Mouse (Mus musculus) cerebellum, adult (tissue): ENCODE measurements around the gene Swi5.
A peak's percentile ranks its signal among the peaks of the same experiment; 100 is the strongest.

ENCODE experiments used
- ATAC-seq: cut with Nextera tagmentation; 2 replicates; pipeline ENCODE4 v1.9.2; 2017; ENCODE audit warnings: mild to moderate bottlenecking, moderate library complexity, mixed read lengths; ENCODE audit not compliant: insufficient number of reproducible peaks, low FRiP score, low TSS enrichment

The Swi5 gene

DNA sequence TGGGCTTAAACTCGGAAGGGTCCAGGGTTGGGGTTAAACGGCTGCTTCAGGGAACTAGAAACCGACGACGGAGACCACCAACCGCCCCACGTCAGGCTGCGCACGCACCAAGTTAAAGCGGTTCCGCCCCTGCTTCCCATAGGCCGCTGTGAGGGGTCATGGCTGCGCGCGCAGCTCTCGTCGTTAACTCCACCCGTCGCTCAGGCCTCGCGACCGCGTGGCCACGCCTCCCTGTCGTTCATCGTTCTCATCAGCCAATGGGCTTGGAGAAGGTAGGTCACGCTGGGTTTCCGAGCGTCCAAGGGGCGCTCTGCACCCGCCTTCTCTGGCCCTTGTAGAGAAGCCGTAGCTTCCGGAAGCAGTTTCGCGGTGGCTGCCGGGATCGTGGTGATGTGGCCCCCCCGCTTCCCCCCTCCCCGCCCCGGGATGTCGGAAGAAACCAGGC is at the start of gene Swi5:
Swi5 (minus strand) TSS at position 153 of the 445 bp plus-strand sequence.
- ATAC-seq: peak; percentile 98

DNA sequence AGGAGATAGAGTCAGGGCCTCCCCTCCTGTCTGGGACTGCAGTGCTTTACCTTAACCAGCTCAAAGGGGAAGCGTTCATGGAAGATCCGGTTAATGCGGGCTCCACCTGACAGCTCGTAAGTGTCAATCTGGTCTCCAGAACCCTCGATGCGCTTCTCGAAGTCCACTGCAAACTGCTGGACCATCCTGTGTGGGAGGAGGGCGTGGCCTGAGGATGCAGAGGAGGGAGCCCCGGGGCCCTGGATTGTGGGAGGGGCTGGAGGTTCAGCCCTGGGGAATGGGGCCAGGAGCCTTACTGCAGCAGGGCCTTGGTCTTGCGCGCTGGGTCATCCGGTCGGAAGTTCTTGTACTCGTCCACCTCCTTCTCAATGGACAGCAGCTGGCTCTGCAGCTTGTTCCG is 48.0 kb upstream of the Swi5 start:
- no peak for ATAC-seq

DNA sequence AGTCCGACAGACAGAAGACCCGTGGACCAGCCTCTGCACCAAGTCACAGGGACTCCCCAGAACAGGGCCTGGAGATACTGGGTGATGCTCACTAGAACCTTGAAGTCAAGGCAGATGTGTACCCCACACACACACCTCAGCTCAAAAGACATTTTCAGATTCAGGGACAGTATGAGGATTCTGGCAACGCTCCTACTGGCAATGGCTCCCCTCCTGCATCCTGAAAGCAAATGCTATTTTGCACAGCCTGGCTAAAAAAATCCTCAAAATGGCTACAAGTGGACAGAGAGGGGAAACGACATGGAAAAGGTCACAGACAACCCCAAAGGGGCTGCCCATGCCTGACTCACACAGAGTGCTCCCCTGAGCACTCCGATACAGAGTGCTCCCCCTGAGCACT is 44.3 kb upstream of the Swi5 start:
- no peak for ATAC-seq

DNA sequence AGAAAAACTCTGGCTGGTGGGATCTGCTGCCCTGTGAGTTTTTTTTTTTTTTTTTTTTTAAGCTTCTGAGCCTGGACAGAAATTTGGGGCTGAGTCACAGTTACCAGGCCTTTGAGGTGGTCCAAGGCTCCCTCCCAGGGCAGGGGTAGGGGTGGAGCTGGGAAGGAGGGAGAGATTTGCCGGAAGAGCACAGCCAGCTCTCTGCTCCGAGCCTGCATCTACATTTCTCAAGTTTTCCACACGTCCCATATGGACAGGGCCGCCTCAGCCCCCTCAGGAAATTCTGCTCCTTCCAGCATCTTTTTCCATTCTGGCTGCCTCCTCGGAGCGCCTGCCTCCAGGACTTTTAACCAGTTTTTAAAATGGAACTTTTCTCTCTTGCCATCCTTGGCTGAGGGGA is 41.7 kb upstream of the Swi5 start:
- ATAC-seq: no peak

DNA sequence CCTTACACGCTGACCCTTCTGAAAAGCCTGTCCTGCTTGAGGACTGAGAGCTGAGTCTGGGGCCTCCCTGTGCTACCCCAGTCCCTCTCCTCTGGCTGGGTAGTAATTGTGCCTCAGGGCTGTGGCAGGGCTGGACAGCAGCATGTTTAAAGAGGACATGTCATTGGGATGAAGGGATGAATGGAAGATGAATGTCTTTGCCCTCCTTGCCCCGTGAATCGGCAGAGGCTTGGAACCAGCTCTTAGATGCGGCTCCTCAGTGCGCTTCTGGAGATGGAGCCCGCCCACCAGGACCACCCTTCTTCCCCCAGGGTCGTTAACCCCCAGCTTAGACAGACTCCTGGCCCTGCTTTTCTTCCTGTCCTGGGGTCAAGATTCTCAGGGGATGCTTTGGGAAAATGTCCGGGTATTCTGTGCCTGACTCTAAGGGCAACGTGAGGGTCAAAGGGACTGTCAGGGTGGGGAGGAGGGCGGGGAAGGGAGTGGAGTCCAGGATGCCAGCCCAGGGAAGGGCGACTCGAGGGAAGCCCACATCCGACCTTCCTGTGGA is 41.1 kb upstream of the Swi5 start:
- ATAC-seq: no peak

DNA sequence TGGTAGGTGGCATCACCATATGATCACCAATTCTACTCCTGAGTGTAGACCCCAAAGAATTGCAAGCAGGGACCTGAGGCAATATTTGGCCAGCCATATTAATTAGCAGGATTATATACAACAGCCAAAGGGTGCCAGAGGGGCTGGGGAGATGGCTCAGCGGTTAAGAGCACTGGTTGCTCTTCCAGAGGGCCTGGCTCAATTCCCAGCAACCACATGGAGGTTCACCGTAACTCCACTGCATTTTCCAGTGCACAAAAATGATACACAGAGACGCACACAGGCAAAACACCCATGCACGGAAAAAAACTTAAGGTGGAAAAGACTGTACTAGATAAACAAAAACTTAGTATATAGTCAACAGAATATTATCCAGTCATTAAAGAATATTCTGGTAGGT is 39.3 kb upstream of the Swi5 start:
- no peak for ATAC-seq

DNA sequence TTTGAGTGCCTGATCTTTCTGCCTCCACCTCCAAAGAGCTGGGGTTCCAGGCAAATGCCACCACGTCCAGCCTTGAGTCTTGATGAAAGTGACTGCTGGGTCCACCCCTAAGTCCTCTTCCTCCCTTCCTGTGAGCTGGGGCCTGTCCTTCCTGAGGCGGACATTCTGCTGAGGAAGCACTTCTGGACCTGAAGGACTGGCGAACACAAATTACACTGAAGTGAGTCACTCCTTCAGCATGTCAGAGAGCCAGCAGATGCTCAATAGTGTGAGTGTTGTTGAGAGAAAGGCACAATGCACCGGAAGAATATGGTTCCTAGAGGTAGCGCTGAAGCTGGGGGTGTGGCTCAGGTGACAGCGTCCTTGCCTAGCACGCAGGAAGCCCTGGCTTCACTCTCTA is 37.5 kb upstream of the Swi5 start:
- no peak for ATAC-seq

DNA sequence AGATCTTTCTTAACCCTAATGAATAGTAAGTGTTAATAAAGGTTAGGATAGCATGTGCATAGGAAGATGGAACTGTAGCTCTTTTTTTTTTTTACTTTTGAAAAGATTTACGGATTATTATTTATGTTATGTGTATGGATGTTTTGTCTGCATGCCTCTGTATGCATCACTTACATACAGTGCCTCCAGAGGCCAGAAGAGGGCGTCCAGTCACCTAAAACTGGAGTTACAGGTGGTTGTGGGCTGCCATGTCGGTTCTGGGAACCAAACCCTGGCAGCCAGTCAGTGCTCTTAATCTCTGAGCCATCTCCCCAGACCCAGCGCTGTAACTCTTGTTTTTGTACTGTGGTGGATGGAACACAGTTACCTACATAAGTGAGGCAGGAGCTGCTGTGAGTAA is 36.4 kb upstream of the Swi5 start:
- no peak for ATAC-seq

DNA sequence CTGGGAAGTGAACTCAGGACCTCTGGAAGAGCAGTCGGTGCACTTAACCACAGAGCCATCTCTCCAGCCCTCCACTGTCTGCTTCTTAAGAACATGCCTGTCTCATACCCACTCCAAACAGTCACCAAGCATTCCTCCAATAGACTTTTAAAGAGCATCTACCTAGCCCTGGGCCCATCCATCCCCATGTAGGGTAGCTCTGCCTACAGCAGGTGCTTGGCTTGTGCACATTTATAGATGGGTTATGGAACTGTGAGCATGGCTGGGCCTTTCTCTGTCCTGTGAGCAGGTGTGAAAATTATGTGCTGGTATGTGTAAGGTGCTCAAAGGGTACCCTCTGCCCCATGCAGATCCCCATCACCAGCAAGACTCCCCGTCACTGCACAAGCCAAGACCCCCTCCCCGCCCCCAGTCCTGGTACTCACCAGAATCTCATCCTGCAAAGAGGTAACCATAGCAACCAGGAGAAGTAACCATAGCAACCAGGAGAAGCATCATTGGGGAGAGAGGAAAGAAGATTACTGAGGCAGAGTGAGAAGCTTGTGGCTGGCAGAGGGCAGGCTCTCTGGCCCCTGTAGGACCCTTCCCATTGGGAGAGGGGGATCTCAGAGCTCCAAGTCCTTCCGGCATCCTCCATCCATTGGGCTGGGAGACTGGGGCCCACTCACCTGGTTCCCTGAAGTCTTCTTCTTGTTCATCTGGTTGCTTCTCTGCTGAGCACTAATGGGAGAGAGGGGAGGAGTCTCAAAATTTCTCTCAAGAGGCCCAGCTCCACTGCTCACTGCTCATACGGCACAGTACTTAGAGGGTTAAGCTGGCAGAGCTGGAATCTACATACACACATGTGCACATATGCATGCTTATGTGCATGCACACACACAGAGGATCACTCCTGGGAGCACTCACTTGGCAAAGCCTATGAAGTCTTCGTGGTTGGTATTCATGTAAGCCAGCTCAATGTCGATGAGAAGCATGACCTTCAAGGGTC is 35.2 kb upstream of the Swi5 start:
- no peak for ATAC-seq

DNA sequence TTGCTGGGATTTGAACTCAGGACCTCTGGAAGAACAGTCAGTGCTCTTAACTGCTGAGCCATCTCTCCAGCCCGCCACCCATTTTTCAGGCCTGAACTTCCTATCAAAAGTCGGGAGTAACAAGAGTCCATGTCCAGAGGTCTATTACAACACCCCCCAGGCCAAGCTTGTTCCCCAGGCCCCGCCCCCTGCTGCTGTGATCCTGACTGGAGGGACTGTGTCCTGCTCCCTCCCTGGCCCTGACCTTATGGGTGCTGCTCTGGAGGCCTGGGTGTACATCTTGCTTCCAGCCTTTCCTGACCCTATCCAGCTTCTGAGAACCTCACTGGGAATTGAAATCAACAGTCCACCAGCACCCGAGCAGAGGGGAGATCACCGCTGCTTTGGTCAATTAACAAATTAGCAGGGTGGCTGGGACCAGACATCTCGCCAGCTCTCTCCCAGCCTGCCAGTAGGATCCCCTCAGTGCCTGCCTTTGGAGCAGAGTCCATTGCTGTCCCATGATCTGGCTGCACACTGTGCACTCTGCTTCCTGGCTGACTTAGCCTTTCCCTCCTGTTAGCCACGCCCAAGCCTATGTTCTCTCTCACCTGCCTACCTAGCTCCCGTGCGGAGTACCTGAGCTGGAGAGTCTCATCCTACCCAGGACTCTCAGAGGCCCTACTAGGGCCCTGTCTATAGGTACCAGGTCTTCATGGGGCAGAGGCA is 33.9 kb upstream of the Swi5 start:
- ATAC-seq: no peak

DNA sequence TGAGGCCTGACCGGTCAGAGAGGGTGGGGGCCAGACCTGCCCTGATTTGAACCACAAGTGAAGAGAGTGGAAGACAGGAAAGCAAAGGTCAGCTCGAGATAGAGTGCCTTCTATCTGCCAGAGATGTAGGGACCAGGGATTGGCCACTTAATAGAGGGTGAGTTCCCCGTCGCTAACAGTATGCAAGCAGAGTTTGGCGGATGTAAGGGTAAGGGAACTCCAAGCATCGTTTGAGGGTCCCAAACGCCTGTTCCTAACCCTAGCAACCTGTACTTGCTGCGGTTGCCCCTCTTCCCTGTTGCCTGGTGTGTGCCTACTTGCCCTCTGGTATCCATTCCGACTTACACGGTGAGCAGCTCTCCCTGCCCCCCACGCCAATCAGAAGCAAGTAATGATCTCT is 32.8 kb upstream of the Swi5 start:
- no peak for ATAC-seq

DNA sequence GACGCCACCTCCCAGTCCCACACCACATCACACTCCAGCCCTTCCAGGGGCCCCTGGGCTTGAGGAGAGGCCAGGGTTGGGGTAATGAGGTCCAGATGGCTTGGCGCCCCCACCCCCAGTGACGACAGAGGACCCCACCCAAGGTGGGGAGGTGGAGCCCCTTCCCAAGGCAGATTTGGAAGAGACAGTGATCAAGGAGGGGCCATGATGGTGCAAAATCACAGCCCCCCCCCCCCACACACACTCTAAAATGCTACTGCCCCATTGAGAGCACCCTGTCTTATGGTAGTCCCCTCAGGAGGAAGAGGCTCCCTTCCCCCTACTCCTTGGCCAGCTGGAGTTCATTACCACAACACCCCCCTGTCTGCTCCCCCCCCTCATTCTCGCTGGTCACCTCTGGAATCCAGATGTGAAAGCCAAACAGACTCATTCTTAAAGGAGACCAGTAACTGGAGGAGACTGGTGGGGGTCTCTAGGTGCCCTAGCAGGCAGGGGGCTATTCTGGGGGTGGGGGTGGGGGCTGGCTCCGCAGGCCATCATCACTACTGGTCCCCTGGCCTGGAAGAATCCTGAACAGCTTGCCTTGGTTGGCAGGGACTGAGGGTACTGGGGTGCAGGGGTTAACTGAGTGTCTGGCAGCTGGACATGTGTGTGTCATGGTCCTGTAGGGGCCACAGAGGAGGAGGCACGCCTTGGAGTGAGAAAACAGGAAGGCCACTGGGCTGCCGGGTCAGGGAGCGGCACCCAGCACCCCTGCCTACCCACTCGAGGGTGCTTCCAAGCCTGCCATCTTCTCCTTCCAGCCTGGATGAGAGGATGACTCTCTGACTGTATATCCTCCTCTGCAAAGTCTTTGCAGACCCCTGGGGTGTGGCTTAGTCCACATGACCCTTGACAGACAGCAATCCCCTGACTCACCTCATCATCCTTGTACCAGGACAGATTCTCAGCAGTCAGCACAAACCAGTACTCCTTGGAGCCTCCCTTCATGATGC is 32.0 kb upstream of the Swi5 start:
- no peak for ATAC-seq

DNA sequence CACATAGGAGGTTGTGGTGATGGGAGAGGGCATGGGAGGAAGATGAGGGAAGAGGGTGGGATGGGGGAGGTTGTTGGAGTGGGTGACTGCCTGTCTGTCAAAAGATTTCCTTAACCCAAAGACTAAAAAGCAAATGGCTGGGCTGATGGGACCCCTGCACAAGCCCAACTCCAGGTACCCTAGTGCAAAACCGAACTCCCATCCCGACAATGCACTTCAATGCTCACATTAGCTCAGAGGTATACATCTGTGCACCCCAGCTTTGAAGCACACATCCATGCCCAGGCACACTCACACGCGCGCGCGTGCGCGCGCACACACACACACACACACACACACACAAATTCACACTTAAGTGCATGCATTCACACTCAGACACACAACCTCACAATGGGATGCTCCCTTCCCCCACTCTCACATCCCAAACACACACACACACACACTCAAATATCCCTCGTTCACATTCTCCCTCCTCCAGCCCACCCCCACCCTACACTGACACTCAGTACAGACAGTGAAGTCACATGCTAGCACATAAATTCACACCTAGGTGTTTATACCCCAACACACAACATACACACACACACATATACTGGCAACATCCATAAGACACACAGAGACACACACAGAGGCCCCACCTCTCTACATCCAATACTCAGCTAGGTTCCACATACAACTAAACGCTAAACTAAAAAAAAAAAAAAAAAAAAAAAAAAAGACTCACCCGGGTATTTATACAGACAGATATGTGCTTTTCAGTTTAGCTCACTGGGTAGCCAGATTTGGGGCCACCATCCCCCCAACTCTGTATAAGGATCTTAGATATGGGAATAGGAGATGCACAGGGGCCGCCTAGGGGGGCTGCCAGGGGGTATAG is 31.1 kb upstream of the Swi5 start:
- ATAC-seq: no peak

DNA sequence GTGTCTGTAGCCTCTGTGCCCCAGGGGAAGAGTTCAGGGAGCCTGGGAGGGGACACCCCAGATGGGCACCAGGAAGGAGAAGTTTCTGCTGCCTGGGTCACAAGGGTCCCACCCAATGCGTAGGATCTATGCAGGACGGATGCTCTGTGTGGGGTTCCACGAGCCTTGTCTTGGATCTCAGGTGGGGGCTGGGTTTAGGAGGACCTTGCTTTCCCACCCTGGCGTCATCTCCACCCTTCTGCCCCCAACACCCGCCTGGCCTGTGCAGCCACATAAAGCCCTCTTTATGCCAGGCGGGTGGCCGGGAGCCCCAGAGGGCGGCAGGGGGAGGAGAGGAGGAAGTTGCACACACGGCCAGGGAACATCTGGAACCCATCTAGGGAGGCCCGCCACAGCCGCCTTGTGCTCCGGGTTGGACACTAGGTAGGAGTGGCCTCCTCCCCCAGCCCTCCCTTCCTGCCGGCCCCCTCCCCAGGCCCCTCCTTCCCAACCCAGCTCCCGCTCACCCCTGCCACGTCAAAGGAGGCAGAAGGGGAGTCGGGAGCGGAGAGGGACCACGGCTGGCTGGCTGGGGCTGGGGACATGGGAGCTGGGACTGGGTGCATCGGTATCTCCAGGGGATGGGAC is 30.0 kb upstream of the Swi5 start:
- no peak for ATAC-seq

DNA sequence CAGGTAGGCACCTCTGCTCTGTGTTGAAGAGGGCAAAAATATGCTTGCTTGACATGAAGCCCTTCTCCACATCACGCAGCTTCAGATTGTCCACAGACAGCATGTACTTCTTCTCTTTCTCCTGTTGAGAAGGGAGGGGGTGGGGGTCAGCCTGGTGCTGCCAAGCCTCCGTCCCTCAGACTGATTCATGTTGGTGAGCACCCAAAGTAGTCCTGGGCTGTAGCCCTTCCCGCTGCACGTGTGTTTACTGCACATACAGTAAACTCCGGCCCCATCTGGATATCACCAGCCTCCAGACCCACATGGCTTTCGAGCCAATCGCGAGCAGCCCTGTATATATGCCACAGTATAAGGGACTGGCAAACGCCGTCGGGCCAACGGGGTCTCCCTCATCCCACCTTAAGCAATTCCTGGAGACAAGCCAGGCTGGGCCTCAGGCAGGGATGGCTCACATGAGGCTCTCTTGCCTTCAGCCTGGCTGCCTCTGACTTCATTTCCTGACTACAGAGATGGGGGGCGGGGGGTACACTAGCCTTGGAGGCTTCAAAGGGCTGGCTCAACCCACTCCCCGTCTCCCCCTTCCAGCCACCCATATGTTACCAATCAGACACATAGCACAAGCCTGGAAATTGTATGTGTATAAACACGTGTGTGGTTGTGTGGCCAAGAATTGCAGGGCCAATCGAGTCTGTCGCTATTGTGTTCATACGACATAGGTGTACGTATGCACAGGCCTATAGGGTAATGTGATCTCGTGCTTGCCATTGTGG is 29.2 kb upstream of the Swi5 start:
- ATAC-seq: no peak

DNA sequence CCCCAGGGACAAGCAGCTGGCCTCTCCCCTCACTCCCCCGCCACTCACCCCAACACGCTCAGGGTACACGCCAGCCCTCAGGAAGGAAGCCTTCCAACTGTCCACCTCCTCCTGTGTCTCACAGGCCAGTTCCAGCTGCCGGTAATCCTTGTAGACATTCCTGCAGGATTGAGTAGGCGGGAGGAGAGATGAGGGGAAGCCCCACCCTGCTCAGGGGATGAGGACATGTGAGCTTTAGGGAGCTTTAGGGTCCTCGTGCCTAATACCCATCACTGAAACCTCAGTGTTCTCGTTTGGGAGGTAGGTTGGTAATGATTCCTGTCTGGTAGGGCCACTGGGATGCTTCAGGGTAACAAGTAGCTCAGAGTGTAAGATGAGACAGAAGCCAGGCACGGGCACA is 27.9 kb upstream of the Swi5 start:
- no peak for ATAC-seq

DNA sequence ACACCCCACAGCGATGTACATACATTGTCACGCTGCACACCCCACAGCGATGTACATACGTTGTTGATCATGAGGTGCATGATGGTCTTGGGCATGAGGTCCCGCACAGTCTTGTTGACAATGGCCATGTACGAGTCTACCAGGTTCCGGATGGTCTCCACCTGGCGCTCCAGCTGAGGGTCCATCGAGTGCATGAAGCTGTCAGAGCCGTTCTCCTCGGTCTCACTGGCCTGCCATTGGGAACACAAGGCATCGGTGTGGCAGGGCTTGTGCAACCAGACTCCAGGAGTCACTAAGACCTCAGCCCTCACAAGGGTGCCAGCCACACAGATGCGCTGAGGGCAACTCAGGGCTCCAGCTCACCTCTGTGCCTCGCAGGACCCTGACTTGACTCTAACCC is 27.0 kb upstream of the Swi5 start:
- no peak for ATAC-seq
